Mouse (Mus musculus) testis, adult 2 months (tissue): ENCODE measurements around the gene Esrra.

Source experiments
- CTCF ChIP-seq: fragments of 200-500 bp; IDR thresholded peaks from 2 replicates; pipeline ENCODE4 v1.5.1; 2012; ENCODE audit warnings: low read depth, mild to moderate bottlenecking, inconsistent platforms, low read length, moderate library complexity; ENCODE audit not compliant: control insufficient read depth, insufficient read depth, insufficient replicate concordance
- POLR2A ChIP-seq: fragments of 200-500 bp; IDR thresholded peaks from 2 replicates; pipeline ENCODE4 v1.6.1; 2012; ENCODE audit warnings: low read depth, mild to moderate bottlenecking, inconsistent platforms, low read length, moderate library complexity; ENCODE audit not compliant: control insufficient read depth

GRCm38 (mm10) chr19:6926559-6927255, 5.1 kb upstream of the Esrra start:
- TF ChIP-seq CTCF (no peak), POLR2A (no peak)
